Mouse (Mus musculus): ENCODE measurements around the gene Cep83.
"Not testable (repeated sequence)": the region's sequence is repeated elsewhere in the genome, so short reads cannot be mapped to it uniquely, and the experiment has no call there.

Gene Cep83

DNA sequence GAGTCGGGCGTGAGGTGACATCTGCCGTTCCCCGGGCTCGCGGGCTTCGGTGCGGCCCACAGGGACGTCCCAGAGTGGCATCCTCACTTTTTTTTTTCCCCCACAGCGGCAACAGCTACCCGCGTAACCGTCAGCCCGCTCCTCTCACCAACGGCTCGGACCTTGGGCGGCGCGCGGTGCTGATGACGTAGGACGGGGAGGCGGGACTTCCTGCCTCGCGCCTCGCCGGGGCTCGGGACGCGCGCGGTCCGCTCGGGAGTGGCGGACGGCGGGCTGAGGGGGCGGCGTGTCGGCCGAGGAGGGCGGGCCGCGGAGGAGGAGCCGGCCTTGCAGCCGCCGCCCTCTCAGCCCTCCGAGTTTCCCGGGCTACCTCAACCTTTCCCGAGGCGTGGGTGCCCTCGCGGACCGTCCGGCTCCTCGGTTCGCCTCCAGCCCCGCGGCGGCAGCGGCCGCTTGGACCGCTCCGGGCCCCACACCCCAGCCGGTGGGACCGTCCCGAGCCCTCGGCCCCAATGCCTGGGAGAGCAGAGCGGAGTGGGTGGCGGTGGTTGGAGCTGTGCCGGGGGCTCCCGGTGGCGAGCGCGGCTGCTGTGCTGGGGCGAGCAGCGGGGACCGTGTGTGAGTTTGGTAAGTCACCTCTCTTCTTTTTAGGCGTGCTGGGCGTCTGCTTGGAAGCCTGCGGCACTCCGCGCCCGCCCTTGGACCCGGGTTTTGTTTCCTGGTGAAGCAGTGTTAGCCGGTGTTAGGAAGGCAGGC, at the start of gene Cep83:
Cep83 (plus strand) TSS at position 235 of the 756 bp plus-strand sequence.
- peak; percentile 97 for DNase-seq (ENCODE audit: low read depth)

DNA sequence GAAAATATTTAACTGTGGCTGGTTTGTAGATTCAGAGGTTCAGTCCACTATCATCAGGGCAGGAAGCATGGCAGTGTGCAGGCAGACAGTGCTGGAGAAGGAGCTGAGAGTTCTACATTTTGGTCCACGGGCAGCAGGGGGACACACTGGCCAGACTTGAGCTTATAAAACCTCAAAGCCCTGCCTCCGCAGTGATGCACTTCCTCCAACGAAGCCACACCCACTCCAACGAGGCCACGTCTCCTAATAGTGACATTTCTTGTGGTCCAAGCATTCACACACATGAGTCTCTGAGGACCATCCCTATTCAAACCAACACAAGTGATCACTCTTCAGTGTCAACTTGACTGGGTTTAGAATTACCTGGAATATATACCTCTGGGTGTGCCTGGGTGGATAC, 49.2 kb upstream of the Cep83 start:
- no peak for DNase-seq (ENCODE audit: low read depth)

DNA sequence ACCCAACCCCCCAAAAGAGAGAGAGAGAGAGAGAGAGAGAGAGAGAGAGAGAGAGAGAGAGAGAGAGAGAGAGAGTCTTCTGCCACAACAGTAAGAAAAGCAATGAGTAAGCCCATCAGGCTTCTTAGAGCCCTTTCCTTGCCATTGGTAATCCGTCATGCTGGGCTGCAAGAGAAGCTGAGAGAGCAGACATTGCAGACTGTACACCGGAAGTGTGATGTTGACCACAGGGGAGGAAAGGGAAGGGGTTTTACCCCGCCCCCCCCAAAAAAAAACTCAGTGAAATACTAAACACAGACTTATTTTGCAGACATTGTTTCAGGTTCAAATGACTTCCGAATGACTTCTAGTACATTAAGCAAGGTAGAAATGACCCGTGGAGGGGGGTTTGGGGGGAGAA, 48.4 kb upstream of the Cep83 start:
- no peak for DNase-seq (ENCODE audit: low read depth)

DNA sequence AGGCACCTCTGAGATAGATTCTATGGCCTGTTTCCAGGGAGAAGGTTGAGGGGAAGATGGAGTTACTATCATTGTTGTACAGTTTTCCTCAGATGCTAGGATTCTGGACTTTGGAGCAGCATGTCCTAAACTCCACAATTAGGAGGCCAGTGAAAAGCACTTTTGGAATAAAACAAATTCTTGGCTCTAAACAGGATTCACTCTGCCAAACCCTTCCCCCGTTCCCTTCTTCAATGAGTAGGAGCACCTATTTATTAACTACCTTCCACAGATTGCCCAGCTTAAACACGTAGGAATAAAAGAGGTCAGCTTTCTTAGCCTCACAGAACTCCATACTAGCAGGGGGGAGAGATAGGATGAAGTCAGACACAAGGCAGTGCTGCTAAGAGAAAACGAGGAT, 24.4 kb upstream of the Cep83 start:
- no peak for DNase-seq (ENCODE audit: low read depth)

DNA sequence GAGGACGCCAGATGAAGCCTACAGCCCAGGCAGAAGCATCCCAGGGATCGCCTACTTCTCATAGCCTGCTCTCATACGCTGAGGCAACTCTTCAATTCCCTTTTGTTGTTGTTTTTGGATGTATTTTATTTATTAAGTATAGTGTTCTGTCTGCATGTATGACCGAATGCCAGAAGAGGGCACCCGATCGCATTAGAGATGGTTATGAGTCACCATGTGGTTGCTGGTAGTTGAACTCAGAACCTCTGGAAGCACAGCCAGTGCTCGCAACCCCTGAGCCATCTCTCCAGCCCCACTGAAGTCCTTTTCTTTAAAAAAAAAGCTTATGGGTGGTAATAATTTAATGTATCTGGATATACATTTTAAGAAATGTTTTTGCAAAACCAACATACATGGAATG, 24.0 kb upstream of the Cep83 start:
- DNase-seq (ENCODE audit: low read depth) = peak; percentile 22

DNA sequence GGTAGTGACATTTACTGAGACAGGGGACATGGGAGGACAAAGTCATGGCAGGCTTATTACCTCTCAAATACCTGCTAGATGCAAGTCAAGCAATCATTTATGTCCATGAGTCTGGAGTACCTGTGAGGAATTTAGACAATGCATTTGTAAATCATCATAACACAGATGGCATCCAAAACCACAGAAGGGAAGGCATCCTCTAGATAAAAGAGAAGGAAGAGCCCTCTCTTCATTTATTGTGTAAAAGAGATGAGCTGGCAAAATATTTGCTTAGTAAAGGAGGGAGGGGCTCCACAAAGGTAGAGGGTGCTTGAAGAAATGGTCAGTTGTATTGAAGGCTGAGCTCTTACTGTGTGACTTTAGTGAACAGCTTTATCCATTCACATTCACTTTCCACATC, 20.3 kb upstream of the Cep83 start:
- DNase-seq (ENCODE audit: low read depth) = no peak

DNA sequence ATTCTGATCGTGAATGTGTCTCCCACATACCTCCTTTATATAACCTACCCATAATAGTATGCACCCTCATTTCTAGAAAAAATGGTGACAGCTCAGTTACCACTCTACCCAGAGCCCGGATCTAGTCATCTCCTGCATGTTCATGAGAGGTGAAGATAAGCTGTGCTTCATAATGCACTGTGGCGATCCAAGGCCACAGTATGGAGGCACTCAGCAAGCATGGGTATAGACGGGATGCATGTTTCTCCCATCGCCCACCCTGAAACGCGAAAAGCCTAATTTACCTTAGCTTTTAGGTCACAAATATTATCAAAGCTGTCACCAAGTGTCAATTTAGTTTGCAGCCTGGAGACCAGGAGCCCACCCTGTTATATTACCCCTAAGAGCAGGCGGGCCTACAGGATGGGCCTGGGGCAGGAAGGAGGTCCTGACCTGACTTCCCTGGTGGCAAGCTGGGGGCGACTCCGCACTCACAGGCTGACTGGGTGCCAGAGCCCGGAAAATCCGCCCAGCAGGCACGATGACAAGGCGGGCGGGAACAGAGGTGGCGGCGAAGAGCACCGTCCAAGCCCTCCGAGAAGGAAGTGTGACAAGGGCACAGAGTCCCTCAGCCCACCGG, 544 bp upstream of the Cep83 start:
- DNase-seq (ENCODE audit: low read depth) = peak; percentile 48

DNA sequence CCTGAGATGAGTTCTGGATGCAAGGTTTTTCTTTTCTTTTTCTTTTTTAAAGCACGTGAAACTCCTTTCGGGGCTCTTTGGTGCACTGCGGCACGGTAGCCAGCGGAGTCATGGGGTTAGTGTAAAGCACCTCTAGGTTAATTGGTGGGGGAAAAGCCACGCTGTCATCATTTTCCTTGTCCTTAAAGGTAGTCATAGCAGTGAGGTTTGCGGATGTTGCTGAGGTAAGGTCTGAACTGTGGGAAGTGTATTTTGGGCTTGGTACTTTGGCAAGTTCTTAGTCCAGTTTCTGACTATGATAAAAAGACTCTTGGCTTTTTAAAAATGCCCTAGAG, 689 bp downstream of the Cep83 start:
- DNase-seq (ENCODE audit: low read depth) = no peak

DNA sequence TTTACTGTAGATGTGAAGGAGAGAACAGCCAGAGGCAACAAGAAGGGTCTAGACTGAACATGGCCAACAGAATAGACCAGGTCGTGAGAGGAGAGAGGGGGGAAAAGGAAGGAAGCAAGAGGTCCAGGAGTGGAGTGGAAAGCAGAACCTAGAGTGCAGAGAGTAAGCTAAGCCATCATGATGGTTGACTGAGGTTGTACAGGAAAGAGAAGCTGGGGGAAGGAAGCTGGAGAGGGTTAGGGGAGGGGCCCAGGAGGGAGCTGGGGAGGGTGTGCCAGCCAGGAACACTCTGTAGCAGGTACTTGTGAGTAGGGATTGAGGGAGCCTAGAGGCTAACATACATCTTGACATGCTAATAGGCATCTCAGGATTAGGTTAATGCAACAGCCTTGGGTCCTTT, 1.9 kb downstream of the Cep83 start:
- no peak for DNase-seq (ENCODE audit: low read depth)

DNA sequence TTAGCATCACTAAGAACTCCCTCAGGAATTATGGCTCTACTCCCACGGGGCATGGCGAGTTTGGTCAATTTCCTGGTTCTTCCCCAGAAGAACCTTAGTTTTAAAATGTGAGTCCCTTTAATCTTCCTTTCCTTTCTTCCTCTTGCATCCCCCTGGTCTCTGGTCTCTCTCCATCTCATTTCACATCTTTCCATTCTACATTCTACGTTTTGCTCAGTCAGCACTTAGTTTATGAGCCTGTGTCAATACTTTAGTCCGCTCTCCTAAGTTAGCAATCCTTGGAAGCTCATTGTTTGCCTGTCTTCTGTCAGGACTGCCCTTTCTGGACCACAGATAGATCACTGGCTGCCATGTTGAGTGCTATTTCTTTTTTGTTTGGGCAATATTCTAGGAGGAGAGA, 3.7 kb downstream of the Cep83 start:
- DNase-seq (ENCODE audit: low read depth) = no peak

DNA sequence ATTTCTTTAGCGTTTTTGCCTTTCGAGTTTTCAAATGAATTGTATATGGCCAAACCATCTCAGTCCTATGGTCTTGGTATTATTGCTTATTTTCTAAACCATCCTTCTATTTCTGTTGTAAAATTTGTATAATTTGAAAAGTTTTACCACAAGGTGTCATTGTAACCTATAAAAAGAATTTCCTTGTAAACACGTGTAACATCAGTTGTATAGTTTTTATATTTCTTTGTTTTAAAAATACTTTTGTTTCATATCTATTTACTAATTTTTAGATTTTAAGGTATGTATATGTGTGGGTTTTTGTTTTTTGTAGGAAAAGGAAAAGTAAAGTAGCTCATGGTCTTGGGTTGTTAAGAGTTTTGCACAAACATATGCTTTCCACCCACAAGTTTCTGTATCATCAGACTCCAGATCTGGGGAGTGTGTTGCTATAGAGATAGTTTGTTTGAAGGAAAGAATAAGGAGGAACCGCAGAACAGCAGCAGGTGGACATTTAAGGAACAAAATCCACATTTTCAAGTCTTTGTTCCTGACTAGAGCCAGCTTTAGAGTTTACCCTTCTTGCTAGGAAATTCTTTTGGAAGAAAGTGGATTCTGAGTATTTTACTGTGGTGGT, 17.3 kb downstream of the Cep83 start:
- DNase-seq (ENCODE audit: low read depth) = no peak

DNA sequence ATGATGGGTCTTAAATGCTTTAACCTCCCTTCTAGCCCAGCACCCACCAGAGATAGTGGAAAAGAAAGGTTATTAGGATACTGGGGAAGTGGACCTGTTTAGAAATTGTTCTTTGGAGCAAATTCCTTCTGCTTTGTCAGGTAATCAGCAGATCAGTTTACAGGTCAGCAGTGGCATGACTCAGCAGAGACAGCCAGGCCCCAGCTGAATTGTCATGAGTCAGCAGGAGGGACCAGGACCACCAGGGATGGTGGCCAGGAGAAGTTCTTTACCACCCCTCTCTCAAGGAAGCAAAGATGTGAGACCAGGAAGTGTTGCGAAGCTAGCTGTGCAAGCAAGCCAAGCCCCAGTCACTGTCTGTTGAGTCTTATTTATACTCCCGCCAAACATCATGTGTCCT, 18.2 kb downstream of the Cep83 start:
- DNase-seq (ENCODE audit: low read depth) = peak; percentile 12

DNA sequence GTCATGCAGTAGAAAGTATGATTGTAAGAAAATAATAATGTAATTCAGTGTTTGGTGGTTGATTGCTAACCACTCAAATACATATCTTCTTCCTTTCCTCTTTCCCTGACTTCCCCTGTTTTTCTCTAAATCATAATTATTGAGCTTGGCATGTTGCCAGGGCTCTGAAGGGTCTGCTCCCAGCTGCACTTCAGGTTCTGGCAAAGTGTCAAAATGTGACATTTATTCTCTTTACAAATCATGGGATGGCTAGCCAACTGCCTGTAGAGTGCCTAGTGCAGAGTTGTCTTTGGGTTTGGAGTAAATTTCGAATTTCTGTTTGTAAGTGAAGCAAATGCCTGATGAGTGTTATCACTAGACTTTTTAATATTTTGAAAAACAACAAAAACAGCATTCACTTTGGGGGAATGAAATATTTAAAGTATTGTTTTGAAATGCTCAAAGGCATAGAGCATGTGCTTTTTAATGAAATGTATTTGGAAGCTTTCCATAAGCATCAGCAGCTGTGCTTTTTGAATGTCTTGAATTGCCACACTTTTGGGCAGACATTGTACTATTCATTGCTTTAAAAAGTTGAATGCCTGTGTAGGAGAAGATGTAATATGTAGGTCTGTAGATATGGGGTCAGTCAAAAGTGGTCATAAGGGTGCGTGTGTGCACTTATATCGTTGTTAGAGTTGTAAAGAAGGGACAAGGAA, 21.3 kb downstream of the Cep83 start:
- peak; percentile 56 for DNase-seq (ENCODE audit: low read depth)

DNA sequence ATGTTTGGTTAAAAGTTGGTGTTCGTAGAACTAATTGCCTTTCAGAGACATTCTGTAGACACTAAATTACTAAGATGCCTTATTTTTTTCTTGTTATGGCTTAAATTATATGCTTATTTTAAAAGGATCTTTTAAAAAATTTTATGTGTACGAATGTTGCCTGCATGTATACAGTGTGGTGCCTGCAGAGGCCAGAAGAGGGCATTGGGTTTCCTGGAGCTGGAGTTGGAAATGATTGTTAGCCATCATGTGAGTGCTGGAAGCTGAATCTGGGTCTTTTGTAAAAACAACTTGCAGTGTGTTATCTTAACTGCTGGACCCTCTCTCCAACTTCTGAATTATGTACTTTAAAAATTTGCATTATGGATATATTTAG, 21.9 kb downstream of the Cep83 start:
- DNase-seq (ENCODE audit: low read depth) = no peak

DNA sequence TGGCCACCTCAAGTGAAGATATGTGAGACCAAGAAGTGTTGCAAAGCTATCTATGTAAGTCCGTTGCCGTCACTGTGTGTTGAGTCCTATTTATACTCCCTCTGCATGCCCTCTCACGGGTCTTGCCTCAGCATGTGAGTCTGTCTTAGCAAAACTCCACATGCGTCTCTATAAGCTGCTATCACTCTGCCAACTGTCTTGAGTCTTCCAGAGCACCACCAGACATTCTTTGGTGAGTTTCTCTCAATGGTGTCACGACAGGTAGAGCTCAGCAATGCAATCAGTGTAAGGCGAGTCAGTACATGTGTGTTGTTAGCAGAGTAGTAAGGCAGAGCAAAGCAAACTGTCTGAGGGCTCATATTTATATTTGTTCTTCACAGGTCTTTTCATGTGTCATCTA, 31.8 kb downstream of the Cep83 start:
- no peak for DNase-seq (ENCODE audit: low read depth)

DNA sequence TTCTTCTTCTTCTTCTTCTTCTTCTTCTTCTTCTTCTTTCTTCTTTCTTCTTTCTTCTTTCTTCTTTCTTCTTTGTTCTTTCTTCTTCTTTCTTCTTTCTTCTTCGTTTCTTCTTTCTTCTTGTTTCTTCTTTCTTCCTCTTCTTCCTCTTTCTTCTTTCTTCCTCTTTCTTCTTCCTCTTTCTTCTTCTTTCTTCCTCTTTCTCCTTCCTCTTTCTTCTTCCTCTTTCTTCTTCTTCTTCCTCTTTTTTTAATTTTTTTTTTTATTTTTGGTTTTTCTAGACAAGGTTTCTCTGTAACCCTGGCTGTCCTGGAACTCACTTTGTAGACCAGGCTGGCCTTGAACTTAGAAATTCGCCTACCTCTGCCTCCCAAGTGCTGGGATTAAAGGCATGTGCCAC, 39.6 kb downstream of the Cep83 start:
- not testable (repeated sequence) for DNase-seq (ENCODE audit: low read depth)

DNA sequence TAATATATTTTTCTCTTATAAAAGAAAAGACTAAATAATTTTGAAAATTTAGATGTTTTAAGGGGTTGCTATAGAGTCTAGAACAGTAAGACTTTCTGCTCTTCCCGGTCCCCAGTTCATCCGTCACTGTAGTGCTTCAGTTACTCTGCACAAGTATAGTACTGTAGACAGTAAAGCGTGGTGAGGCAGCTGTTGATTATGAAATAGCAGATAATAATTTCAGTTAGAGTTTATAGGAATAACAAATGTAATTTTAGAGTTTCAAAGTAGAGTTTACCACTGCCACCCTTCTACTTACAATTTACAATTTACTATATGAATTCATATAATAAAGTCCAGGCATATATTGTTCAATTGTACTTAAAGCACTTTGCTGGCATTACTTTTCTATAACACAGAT, 42.0 kb downstream of the Cep83 start:
- no peak for DNase-seq (ENCODE audit: low read depth)

DNA sequence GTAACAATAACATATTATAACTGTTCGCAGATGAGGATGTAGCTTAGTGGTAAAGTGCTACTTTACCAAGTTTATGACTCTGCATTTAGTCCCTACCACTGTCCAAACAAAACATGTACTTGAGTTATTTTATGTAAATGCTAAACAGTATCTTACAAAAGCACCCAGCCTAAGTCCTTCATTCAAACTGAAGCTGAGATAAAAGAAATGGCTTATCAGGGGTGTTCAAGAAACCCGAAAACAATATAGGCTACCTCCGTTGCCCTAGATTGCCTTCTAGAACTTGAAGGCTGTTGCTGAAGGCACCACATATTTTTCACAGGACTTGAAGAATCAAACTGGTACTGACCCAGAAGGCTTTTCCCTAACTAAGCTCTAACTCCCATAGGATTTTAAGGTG, 46.4 kb downstream of the Cep83 start:
- no peak for DNase-seq (ENCODE audit: low read depth)

DNA sequence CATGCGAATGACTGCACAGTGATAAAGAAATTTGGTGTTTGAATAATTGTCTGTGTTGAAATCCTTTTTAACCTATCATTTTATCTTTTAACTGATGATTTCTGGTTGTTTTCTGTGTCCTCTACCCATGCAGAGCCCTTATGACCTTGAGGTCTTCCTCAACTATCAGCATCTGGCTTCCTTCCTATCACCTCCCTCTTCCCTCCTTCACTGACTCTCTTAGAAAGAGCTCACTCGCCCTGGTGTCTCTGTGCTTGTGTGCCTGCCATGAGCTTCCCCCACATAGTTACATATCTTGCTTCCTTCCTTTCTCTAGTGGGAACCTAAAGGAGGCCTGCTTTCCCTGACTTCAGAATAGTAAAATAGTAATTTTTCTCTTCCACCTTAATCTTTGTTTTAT, 51.8 kb downstream of the Cep83 start:
- DNase-seq (ENCODE audit: low read depth) = no peak

DNA sequence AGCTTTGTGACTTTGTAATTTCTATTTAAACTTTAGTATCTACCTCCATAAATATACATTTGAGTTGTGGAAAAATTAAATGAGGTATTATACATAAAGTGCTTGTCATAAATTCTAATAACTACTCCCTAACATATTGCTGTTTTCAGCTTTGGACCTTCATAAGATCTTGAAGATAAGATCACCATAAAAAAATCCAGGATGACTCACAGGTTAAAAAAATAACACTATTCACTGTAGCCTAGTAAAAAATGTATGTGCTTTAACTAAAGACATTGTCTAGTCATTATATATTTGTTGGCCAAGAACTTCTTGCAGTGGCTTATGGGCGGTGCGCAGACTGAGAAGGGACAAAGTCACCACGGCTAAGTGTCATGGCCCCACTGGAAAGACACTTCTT, 53.0 kb downstream of the Cep83 start:
- DNase-seq (ENCODE audit: low read depth) = peak; percentile 11

DNA sequence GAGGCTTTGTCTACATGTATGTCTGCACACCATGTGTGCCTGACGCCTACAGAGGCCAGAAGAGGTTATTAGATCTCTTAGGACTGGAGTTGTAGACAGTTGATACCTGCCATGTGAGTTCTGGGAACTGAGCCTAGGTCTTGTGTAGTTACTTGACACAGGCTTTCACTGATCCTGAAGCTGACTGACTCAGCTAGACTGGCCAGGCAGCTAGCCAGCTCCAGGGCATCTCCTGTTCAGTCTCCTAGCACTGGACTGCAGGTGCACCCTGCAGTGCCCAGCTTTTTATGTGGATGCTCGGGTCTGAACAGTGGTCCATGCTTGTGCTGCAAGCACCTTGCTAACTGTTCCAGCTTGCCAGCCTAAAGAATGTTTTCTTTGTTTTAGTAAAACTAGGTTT, 58.6 kb downstream of the Cep83 start:
- peak; percentile 40 for DNase-seq (ENCODE audit: low read depth)

DNA sequence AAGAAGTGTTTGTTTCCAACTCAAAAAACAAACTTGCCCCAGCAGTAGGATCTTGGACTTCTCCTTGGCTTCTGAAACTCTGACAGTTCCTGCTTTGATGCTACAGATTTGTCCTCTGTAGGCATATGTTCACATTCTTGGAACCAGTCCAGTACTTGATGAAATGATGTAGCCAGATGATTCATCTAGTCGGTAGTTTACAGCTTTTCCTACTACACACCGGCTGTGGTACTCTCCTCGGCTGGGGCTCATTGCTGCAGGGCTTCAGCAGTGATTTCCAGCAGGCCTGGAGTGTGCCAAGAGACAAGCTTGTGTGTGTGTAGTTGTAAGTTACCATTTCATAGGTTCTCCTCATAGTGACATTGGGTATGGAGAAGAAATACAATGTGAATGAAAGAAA, 83.0 kb downstream of the Cep83 start:
- peak; percentile 83 for DNase-seq (ENCODE audit: low read depth)

DNA sequence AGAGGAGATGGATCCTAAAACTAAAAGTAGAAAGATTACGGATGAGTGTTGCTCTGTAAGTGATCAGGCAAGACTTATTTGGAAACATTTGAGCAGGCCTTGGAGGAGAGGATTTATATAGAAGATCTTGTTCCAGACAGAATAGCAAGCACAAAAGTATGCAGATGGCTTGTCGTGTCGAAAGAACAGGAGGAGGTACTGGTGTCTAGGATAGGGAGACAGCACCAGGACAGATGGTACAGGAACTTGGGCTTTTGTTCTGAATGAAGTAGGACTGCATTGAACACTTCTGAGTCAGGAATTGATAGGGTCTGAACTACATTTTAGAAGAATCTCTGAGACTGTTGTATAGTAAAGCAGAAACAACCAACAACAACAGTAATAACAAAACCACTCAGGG, 89.1 kb downstream of the Cep83 start:
- DNase-seq (ENCODE audit: low read depth) = no peak
